Mouse (Mus musculus) neural tube, embryonic 14.5 days (tissue): Measurements from ENCODE around the gene Spred2. TPM values are rescaled to one million over a fixed set of nuclear protein-coding genes. Genes with fewer than 3 reads are reported as not detected.
A peak's percentile ranks its signal among the peaks of the same experiment; 100 is the strongest.

ENCODE experiments used
- ATAC-seq: fragments of 200-750 bp; cut with Nextera tagmentation; 2 replicates; pipeline ENCODE4 v1.8.0; 2017; ENCODE audit warnings: low read depth, mild to moderate bottlenecking, moderate TSS enrichment, moderate library complexity
- H3K27ac ChIP-seq: fragments of 300-500 bp; sonication (generic); 2 replicates; pipeline ENCODE4 v1.5.1; 2014; ENCODE audit warnings: low read depth, mild to moderate bottlenecking, control low read depth, low read length, moderate library complexity, mixed read lengths
- H3K27me3 ChIP-seq: fragments of 300-500 bp; sonication (generic); 2 replicates; pipeline ENCODE4 v1.6.1; 2014; ENCODE audit warnings: low read length; ENCODE audit not compliant: control insufficient read depth, insufficient read depth
- H3K36me3 ChIP-seq: fragments of 300-500 bp; sonication (generic); 2 replicates; pipeline ENCODE4 v1.6.1; 2014; ENCODE audit warnings: low read length, mixed read lengths; ENCODE audit not compliant: control insufficient read depth, insufficient read depth
- H3K4me1 ChIP-seq: fragments of 300-500 bp; sonication (generic); 2 replicates; pipeline ENCODE4 v1.6.1; 2014; ENCODE audit warnings: low read length; ENCODE audit not compliant: control insufficient read depth, insufficient read depth
- H3K4me2 ChIP-seq: fragments of 300-500 bp; sonication (generic); 2 replicates; pipeline ENCODE4 v1.6.1; 2014; ENCODE audit warnings: mild to moderate bottlenecking, low read depth, low read length, control low read depth
- H3K4me3 ChIP-seq: fragments of 300-500 bp; sonication (generic); 2 replicates; pipeline ENCODE4 v1.5.1; 2014; ENCODE audit warnings: low read depth, low read length, control low read depth, mixed read lengths
- H3K9ac ChIP-seq: fragments of 300-500 bp; sonication (generic); replicated peaks from 2 replicates; pipeline ENCODE4 v1.6.1; 2014; ENCODE audit warnings: low read depth, mild to moderate bottlenecking, control low read depth, low read length, mixed read lengths
- H3K9me3 ChIP-seq: fragments of 300-500 bp; sonication (generic); 2 replicates; pipeline ENCODE4 v1.6.1; 2016; ENCODE audit warnings: low read length; ENCODE audit not compliant: control insufficient read depth
- WGBS: fragments of 180-500 bp; shearing (Covaris S2); extraction: QIAGEN DNeasy Blood & Tissue Kit; methylation state at CpG from one replicate; pipeline ENCODE4 v1.1.7; 2014; 5-methylcytosine and 5-hydroxymethylcytosine counted together
- polyA plus RNA-seq: library from polyadenylated mRNA; unstranded; fragments of >200 nt; fragmentation: Nextera tagmentation; extraction: Ambion mirVana; gene quantifications from 2 replicates; pipeline ENCODE4 v1.2.1, GENCODE M21; 2014

The Spred2 gene
- polyA plus RNA-seq, 1 experiment from 2014 or later: 6.8 TPM

DNA sequence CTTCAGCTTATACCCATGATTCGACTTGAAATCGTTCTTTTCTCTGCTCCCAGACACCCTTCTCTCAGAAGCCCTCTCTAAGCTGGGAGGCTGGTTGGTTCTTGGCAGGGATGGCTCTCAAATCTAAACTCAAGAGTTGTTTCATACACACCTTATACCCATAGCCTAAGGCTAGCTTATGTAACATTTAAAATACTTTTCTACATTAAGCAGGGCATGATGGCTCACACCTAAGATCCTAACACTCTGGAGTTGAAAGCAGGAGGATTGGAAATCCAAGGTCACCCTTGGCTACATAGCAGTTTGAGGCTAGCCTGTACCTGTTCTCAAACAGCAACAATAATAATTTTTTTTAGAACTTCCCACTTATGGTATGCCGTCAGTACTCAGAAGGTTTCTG is 34.8 kb downstream of the Spred2 start:
- Histone ChIP-seq H3K9ac (no peak overlapping the region), H3K27ac (no peak overlapping the region), H3K36me3 (no peaks in the 10 kb centered on the region; the same call in 1 of the 2 replicates), H3K4me1 (peaks cover 6% of the 10 kb centered on the region), H3K27me3 (no peaks in the 10 kb centered on the region), H3K9me3 (no peaks in the 10 kb centered on the region), H3K4me2 (no peak overlapping the region), H3K4me3 (no peak overlapping the region)
- no peak for ATAC-seq
- WGBS: 92% methylated on average over 3 of the region's 3 CpGs

DNA sequence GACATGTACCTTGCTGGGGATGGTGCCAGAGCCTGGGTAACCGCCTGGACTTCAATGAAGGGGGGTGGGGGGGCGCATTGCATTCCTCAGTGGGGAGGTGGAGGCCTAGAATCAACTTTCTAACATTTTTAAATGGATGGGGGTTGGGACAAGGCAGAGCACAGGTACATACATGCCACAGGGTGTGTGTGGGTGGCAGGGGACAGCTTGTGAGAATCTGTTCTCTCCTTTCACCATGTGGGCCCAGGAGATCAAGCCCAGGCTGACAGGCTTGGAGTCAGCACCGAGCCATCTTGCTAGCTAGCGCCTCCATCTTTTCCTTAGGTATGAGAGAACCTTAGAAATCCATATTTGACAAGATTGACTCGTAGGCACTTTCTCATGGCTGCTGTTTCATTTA is 35.7 kb downstream of the Spred2 start:
- Histone ChIP-seq H3K4me1 (peaks cover 6% of the 10 kb centered on the region), H3K9me3 (no peaks in the 10 kb centered on the region), H3K4me3 (no peak overlapping the region), H3K36me3 (no peaks in the 10 kb centered on the region; the same call in 1 of the 2 replicates), H3K27me3 (no peaks in the 10 kb centered on the region), H3K4me2 (no peak overlapping the region), H3K9ac (no peak overlapping the region), H3K27ac (no peak overlapping the region)
- 89% methylated on average over 5 of the region's 5 CpGs for WGBS
- ATAC-seq: no peak

DNA sequence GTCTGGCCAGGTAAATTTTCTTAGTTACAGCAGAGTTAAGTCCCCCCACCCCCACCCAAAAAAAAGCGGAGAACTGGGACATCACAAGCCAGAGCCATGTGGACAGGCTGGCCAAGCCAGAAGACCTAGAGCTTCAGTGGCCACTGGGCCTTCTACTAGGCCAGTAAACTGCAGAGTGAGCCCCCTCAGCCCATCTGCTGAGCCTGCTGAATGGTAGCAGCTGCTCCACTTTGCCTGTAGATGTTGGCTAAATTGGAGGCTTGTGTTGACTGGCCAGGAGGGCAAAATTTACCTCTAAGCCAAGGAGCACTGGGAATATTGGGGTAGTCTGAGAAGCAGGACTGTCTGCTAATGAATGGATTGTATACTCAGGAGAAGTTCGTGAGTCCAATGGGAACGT is 36.4 kb downstream of the Spred2 start:
- 94% methylated on average over 3 of the region's 3 CpGs for WGBS

DNA sequence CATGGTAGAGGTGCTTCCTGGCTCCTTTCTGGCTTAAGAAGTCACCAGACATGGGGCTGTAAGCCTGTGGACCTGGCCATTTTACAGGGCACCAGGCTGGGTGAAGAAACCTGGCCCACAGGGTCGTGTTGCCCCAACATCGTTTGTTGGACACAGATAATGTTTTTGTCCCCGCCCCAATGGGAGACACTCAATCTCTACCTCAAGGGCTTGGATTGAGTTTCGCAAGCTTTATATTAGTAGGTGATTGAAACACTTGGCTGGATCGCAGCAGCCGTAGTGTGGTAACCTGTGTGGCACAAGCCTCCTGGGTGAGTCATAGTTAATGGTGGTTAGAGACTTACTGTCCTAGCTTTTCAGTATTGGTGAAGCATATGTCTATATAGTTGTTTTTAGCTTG is 36.9 kb downstream of the Spred2 start:
- Histone ChIP-seq H3K4me3 (no peak overlapping the region), H3K27ac (no peak overlapping the region)
- ATAC-seq: no peak

More for the DNA sequence above, 36.4 kb downstream of the Spred2 start:
- Histone ChIP-seq H3K36me3 (no peaks in the 10 kb centered on the region; the same call in 1 of the 2 replicates), H3K4me3 (no peak overlapping the region), H3K27me3 (no peaks in the 10 kb centered on the region), H3K9ac (no peak overlapping the region), H3K4me1 (peaks cover 9% of the 10 kb centered on the region), H3K27ac (no peak overlapping the region), H3K4me2 (no peak overlapping the region), H3K9me3 (no peaks in the 10 kb centered on the region)
- ATAC-seq: no peak

DNA sequence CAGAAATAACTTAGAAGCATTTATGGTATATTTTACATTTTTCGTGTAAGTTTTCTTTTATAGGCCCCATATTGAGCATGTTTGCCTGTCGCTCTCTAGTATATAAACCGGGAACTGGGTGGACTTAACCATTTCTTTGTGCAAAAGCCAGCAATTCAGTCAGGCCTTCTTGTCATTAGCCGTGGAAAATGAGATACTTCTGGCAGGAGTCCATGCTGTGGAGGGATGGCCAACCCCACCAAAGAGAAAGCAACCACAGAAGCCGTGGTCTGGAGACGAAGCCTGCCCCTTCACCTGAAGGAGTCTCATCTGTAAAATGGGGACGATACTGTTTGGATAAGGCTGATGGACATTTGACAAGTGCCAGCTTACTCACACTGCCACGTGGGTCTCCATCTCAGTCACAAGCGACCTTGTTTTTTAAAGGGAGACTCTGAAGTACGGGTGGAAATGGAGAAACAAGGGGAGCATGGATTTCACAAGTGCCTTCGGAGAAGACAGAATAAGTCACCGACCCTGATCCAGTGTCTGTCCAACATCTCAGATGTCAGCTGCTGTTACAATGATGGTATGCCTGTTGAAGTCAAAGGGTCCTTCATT is 37.7 kb downstream of the Spred2 start:
- no peaks in the 10 kb centered on the region for H3K9me3 ChIP-seq
- no peak overlapping the region for H3K27ac ChIP-seq

More for the DNA sequence above, 36.9 kb downstream of the Spred2 start:
- Histone ChIP-seq H3K4me2 (no peak overlapping the region), H3K9me3 (no peaks in the 10 kb centered on the region), H3K27me3 (no peaks in the 10 kb centered on the region), H3K36me3 (no peaks in the 10 kb centered on the region; the same call in 1 of the 2 replicates), H3K9ac (no peak overlapping the region), H3K4me1 (peaks cover 9% of the 10 kb centered on the region)
- WGBS: 93% methylated on average over 6 of the region's 6 CpGs

DNA sequence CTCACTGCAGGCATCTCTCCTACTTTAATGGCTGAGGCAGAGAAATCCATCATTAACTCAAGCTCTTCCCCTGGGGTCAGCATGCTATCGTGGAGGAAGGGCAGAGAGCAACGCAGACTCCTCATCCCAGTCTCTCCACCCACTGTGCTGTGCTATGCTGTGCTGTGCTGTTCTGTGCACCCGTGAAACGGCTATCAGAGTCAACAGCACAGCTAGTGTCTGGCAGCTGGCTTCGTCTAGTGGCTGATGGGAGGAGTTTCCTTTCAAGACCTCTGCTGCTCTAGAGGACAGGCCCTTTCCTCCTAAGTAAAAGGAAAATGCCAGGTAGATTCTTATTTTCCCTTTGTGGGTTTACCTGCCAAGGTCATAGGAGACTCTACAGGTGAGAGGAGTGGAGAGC is 38.6 kb downstream of the Spred2 start:
- H3K4me2 ChIP-seq: no peak overlapping the region
- peaks cover 9% of the 10 kb centered on the region for H3K4me1 ChIP-seq
- 8% methylated on average over 5 of the region's 5 CpGs for WGBS
- no peaks in the 10 kb centered on the region for H3K9me3 ChIP-seq
- no peaks in the 10 kb centered on the region; the same call in 1 of the 2 replicates for H3K36me3 ChIP-seq
- no peaks in the 10 kb centered on the region for H3K27me3 ChIP-seq
- peak; percentile 40; the same call in 1 of the 2 replicates for ATAC-seq
- H3K9ac ChIP-seq: no peak overlapping the region
- H3K4me3 ChIP-seq: no peak overlapping the region
- no peak overlapping the region for H3K27ac ChIP-seq

More for the DNA sequence above, 37.7 kb downstream of the Spred2 start:
- no peak for ATAC-seq
- WGBS: 89% methylated on average over 12 of the region's 12 CpGs
- no peaks in the 10 kb centered on the region; the same call in 1 of the 2 replicates for H3K36me3 ChIP-seq
- H3K9ac ChIP-seq: no peak overlapping the region
- H3K27me3 ChIP-seq: no peaks in the 10 kb centered on the region
- no peak overlapping the region for H3K4me3 ChIP-seq
- H3K4me1 ChIP-seq: peaks cover 9% of the 10 kb centered on the region
- no peak overlapping the region for H3K4me2 ChIP-seq

DNA sequence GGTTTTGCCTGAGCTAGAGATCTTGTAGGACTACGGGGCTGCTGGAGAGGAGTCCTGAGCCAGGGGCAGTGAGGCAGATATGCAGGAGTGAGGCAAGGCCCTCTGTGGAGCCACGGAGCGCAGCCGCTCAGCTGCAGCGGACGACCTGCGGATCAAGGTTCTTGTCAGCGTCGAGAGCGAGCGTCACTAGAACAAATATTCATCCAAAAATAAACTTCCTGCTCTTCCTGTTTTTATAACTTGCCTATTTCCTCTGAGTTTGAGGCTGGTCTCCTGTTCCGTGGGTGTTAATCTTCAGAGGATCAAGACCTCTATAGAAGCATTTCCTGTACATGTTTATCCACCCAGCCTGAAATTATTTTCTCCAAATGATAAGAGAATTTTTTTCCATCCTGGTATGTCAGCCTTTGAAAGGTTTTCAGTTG is 39.6 kb downstream of the Spred2 start:
- Histone ChIP-seq H3K4me2 (no peak overlapping the region), H3K36me3 (no peaks in the 10 kb centered on the region; the same call in 1 of the 2 replicates), H3K4me1 (peaks cover 9% of the 10 kb centered on the region), H3K4me3 (no peak overlapping the region), H3K27ac (no peak overlapping the region), H3K9ac (no peak overlapping the region), H3K9me3 (no peaks in the 10 kb centered on the region), H3K27me3 (no peaks in the 10 kb centered on the region)
- no peak for ATAC-seq
- WGBS: 81% methylated on average over 12 of the region's 12 CpGs

DNA sequence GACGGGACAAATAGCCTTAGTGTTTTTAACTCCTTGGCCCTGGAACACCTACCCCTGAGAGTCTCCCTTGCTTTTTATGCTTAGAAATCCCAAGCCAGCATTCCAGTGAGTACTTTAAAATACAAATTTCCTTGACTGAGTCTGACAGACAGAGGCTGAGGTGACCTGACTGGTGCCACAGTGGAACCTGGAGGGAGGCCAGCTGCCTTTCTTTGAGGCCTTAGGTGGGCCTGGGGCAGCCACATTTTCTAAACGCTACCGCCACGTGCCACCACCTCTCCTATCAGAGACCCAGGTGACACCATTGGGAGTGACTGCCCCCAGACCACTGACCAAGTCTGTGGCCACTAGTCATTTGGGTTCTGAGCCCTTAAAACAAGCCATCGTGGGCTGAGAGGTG is 40.2 kb downstream of the Spred2 start:
- H3K4me1 ChIP-seq: peaks cover 9% of the 10 kb centered on the region
- no peaks in the 10 kb centered on the region for H3K9me3 ChIP-seq
- no peak overlapping the region for H3K4me3 ChIP-seq
- H3K36me3 ChIP-seq: no peaks in the 10 kb centered on the region; the same call in 1 of the 2 replicates
- H3K9ac ChIP-seq: no peak overlapping the region
- H3K27ac ChIP-seq: no peak overlapping the region
- no peak overlapping the region for H3K4me2 ChIP-seq
- WGBS: 85% methylated on average over 5 of the region's 5 CpGs
- no peak for ATAC-seq
- H3K27me3 ChIP-seq: no peaks in the 10 kb centered on the region

DNA sequence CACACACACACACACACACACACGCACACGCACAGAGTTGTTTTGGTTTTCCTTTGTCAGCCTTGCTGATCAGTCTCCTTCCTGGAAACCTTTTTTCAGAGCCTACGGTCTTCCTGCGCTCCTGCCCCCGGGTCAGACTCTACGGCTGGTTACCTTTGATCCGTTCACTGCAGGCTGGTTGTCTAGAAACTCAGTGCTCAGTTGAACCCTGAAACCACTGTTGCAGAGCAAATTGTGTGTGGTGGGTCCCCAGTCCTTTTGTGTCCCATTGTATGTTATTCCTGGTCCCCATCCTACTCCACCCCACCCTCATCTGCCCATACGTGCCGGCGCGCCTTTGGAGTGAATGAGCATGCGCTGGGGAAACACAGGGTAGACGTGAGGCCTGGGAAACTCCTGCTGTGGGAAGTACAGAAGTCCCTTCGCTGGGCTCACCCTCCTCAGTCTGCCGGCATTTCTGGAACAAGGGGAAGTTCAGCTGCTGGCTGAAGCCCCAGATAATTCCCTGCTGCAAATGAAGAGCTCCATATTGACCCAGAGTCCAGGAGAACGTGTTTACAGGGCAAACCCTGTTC is 40.9 kb downstream of the Spred2 start:
- WGBS: 72% methylated on average over 16 of the region's 16 CpGs
- H3K4me2 ChIP-seq: no peak overlapping the region
- no peak overlapping the region for H3K27ac ChIP-seq
- H3K4me1 ChIP-seq: peaks cover 9% of the 10 kb centered on the region
- H3K27me3 ChIP-seq: no peaks in the 10 kb centered on the region
- no peak overlapping the region for H3K9ac ChIP-seq
- H3K4me3 ChIP-seq: no peak overlapping the region
- H3K36me3 ChIP-seq: peaks cover 2% of the 10 kb centered on the region; the same call in 1 of the 2 replicates
- no peak for ATAC-seq
- H3K9me3 ChIP-seq: no peaks in the 10 kb centered on the region
